Mouse (Mus musculus) testis, postnatal 10 days (tissue): ENCODE measurements at regions not wholly inside any gene's neighbourhood (a gene's known extent, or its start where the extent isn't known, plus 50 kb on each side); places are given as distances from the start of the nearest gene placed in this dataset.

ENCODE experiments used
- DNase-seq: peaks from one replicate; pipeline ENCODE4 v3.0.0; 2021; ENCODE audit warnings: low spot score

DNA sequence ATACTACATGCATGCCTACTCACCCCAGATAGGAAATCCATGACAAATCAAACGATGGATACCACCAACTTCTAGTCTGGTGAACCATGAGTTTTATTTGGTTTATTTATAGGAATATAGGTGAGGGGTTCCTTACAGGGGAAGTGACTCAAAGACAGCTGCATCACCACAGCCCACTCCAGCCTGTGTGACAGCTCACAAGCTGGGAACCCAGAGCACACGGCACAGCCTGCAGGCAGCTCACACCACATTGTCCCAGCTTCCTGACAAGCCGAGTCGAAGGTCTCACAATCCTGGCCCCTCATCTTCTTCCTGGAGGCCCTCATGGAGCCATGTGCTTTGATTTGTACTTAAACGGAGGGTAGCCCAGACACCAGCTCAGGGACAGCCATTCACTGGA lies 214.7 kb downstream of the Cog6 start:
- no peak for DNase-seq

GRCm38 (mm10) chr3:52801446-52801845 lies 215.6 kb downstream of the Cog6 start:
- DNase-seq, result no peak

DNA sequence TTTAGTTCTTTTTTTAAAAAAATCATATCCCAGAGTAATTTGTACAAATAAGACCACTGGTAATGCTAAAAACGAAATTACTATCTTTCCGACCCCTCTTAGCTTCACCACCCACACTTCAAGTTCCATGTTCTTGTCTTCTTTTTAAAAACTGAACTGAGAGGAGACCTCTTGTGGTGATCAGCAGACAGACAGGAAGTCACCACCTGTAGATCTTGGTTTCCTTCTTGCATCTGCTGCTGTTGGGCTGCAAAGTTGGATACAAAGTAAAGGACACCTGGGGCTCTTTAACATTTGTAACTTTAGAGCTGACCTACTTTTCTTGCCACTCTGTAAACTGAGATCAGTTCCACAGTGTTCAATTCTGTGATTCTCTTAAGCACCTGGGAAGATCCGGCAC lies 216.4 kb downstream of the Cog6 start:
- DNase-seq, result no peak

DNA sequence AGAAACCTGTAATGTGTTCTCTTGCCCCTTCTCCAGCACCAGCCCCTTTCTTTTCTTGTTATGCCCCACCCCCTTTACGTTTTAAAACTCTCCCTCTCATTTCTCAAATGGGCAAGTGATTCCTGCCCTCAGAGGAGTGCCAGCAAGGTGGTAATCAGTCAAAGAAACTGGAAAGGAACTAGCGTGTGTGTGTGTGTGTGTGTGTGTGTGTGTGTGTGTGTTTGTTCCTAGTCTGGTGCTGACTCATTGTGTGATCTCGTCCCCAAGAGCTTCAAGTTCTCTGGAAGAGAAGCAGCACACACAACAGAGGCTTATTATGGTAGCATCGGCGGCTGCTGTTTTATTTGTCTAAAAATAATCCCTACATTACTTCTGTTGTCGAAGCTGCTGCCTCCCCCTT lies 219.2 kb downstream of the Cog6 start:
- DNase-seq, result no peak

DNA sequence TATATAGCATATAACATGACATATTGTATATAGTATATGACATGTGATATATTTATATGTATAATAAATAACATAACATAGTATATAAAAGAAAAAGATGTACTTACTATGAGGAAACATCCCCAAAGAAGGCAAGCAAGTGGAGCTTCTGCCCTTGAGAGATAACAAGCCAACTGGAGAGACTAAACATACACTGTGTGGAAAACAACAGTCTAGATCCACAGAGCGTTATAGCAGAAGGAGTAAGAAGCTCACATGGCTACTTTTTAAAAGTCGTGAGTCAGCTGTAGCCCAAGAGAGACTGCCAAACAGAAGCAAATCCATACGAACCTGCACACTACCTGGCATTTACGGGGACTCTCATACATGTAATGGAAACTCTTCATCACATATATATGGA lies 219.9 kb downstream of the Cog6 start:
- DNase-seq, result no peak

- no peak for DNase-seq
Measured at GRCm38 (mm10) chr3:52794218-52794617, 222.8 kb downstream of the Cog6 start.

DNA sequence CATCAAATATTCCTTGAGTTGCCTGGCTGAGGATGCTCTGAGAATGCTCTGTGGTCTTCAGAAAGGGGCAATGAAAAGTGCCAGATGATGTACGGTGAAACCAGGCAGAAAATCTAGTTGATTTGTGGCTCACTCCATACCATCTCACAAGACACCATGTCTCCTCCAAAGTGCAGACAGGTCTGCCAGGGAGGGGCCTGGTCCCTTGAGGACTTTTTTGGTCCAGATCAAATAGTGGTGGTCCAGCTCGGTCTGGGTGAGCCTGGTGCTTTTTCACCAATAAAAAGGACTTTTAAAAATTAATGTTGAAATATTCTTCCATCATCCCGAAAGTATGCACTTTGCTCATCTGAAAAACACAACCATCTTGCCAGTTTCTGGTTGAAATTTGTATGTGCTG lies 224.2 kb downstream of the Cog6 start:
- DNase-seq, result no peak

- DNase-seq, result no peak
Measured at GRCm38 (mm10) chr3:52792121-52792520, 224.9 kb downstream of the Cog6 start.

DNA sequence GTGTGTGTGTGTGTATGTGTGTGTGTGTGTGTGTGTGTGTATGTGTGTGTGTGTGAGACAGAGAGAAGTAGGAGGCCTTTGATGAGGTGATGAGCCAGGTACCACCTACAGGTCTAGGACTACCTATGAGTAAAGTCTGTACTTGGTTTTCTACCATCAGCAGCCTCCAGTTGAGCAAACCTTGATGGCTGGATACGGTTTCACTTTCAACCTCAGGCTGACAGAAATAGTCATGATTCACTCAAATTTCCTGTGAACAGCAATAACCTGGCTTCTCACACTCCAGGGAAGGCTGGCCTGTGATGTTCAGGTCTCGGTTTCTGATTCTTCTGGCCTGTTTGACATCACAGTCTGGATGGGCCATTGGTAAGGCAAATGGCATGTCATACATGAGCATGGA lies 226.1 kb downstream of the Cog6 start:
- DNase-seq, result no peak

GRCm38 (mm10) chr3:52787964-52788760 lies 228.9 kb downstream of the Cog6 start:
- DNase-seq, result no peak

GRCm38 (mm10) chr3:52785595-52785994 lies 231.4 kb downstream of the Cog6 start:
- DNase-seq, result no peak

DNA sequence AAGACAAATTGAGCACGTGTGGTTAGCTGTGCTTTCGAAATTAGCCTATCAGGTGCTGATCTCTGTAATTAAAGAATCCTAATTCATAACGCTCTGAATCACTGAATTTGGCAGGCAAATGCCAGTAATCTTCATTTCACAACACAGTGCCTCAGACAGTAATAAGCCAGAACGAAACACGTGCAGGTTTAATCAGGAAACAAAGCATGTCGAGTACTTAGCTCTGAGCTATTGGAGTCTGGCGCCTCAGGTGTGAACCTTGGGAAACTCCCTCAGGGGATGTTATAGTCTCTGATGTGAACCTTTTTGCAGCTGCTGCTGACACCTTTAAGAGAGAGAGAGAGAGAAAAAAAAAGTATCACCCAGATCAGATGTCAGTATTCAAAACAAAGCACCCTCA lies 232.6 kb downstream of the Cog6 start:
- DNase-seq, result no peak

DNA sequence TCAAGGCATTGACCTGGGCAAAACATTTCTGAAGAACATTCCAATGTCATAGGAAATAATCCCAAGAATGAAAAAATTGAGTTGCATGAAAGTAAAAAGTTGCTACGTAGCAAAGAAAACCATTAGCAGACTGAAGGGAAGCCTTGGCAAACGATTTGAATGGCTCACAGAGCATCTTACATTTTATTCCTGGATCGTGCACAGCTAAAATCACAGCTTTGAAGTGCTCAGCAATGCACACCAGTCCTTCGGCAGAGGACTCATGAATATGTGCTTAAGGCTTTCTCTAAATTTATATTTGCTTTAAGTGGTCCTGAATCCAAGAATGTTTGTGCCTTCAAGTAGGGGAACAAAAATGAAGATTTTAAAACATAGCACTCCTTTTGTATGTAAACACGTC lies 234.5 kb downstream of the Cog6 start:
- DNase-seq, result no peak

GRCm38 (mm10) chr3:52781521-52781920 lies 235.5 kb downstream of the Cog6 start:
- no peak for DNase-seq

GRCm38 (mm10) chr3:52780356-52780755 lies 236.7 kb downstream of the Cog6 start:
- DNase-seq, result no peak

DNA sequence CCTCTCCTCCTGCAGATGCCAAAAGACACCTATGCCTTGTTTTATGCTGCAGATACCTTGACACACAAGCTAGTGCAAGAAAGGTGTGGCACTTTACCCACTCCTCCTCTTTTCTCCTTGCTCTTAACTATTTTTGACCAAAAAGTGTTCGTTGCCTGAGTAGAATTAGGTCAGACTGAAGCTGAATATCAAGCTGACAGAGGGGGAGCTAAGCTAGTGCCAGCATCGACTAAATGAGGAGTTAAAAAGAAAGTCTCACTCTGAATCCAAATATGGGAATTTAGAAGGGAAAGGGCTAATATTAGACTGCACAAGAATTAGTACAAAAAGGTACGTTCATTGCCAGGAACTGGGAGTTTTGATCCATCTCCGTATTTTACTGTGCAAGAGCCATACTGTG lies 241.2 kb downstream of the Cog6 start:
- DNase-seq, result no peak

DNA sequence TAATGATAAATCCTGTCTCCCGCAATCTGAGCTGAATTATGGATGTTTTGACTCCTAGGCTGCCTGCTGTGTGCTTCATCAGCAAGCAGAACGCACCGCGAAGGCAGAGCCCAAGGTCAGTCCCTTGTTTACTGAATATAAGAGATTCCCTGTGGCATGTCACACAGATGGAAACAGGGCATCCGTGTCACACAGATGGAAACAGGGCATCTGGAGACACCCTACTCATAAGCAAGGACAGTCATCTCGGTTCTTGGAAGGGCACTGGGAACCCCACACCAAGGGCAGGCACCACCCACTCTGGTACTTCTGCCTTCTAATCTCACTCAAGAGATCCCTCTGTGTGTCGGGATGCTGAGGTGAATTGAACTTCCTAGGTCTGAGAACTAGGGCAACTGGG lies 241.9 kb downstream of the Cog6 start:
- DNase-seq, result no peak

DNA sequence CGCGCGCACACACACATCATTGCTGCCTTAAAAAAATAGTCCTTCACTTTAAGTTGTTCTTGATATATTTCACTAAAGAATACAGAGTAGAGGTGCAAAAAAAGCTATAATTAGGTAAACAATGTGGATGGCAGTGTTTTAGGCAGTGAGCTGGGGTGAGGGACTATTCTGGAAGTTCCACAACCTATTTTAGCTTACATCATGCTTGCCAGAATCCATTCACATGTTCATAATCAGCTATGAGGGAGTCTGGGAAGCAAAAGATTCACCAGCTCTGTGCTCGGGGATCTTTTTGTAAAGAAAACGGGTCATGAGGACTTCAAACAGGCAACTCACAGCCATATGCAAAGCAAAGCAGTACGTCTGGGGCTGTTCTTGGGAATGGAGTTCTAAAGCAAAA lies 242.3 kb downstream of the Cog6 start:
- no peak for DNase-seq

- DNase-seq, result no peak
Measured at GRCm38 (mm10) chr3:52767276-52767675, 249.8 kb downstream of the Cog6 start.

- no peak for DNase-seq
Measured at GRCm38 (mm10) chr3:52766841-52767240, 250.2 kb downstream of the Cog6 start.

GRCm38 (mm10) chr3:52764166-52764565 lies 252.9 kb downstream of the Cog6 start:
- DNase-seq, result no peak

DNA sequence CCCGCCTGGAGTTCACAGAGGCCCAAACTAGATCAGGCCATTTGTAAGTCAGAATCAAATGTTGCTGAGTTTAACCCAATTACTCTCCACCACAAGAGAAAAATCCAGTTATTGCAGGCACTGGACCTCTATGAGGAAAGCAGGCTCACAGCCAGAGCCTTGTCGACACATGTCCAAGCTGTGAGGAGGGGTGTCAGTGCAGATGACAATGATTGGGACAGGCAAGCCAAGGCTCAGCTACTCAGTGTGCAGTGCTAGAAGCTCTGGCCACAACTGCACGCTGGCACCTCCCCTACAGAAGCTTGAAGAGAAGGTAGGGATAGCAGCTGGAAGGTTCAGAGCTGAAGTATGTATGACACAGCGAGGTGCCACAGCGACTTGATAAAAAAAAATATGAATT lies 253.4 kb downstream of the Cog6 start:
- DNase-seq, result no peak

DNA sequence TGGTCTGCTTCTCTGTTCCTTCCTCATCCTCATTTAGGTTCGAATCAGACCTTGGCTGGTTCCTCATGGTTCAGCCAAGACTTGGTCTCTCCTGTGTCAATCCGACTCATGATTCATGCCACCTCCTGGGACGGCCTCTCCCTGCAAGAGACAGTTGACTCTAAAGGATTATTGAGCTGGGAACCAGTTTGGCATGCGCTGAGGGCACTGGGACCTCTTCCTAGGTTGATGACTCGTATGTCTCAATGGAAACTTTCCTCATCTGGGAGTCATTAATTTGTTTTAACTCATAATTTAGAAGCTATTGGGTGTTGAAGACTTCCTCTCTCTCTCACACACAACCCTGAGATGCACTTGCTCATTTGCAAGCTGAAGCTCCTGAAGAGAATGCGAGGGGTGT lies 254.5 kb downstream of the Cog6 start:
- no peak for DNase-seq

GRCm38 (mm10) chr3:52759846-52760245 lies 257.2 kb downstream of the Cog6 start:
- DNase-seq, result no peak
